Mouse (Mus musculus): ENCODE results near the gene Chst1. TPM values are rescaled to one million over a fixed set of nuclear protein-coding genes. Genes with fewer than 3 reads are reported as not detected.
A peak's percentile ranks its signal among the peaks of the same experiment; 100 is the strongest.

Gene Chst1
- polyA plus RNA-seq (2015; fragmentation: Nextera tagmentation; extraction: Ambion mirVana) = 26.2 and 35.4 TPM in 2 replicates

- peak within 1 kb of the TSS; percentile 77 for H3K9ac ChIP-seq (replicated peaks)
- peak within 1 kb of the TSS; percentile 94 for H3K4me2 ChIP-seq (replicated peaks)
- peak; percentile 82 for ATAC-seq
- H3K27ac ChIP-seq = peak within 1 kb of the TSS; percentile 84
- peaks cover 22% of the 10 kb centered on the region for H3K27me3 ChIP-seq
- H3K9me3 ChIP-seq = no peaks in the 10 kb centered on the region
- under 1% methylated on average over 60 of the region's 82 CpGs for WGBS
- H3K36me3 ChIP-seq = no peaks in the 10 kb centered on the region
- H3K4me1 ChIP-seq (replicated peaks) = peaks cover 54% of the 10 kb centered on the region
- peak within 1 kb of the TSS; percentile 77 for H3K4me3 ChIP-seq (replicated peaks)
These were observed at the start of gene Chst1 for GRCm38 (mm10) chr2:92599487-92600347. Chst1 (plus strand) TSS chr2:92599707.

GRCm38 (mm10) chr2:92550051-92550450 is 49.5 kb upstream of the Chst1 start:
- H3K9me3 ChIP-seq = no peaks in the 10 kb centered on the region

DNA sequence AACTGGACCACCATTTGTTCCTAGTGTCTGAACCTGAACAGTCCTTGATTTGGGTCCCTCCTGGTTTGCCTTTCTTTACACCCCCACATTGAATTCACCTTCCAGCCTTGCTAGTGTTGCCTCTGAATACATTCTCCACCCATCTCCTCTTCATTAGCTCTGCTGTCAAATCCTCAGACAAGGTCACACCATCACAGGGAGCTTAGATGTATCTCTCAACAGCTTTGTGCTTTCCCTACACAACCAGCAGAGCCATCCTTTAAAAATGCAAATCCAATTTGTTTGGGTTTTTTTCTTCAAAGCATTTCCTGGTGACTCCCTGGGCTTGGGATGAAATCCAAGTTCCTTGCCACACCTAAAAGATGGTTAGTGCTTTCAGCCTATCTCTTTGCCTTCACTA is 45.0 kb upstream of the Chst1 start:
- Histone ChIP-seq H3K27me3 (no peaks in the 10 kb centered on the region), H3K27ac (no peak overlapping the region), H3K4me1 (replicated peaks) (no peaks in the 10 kb centered on the region), H3K36me3 (no peaks in the 10 kb centered on the region), H3K9me3 (no peaks in the 10 kb centered on the region), H3K4me3 (replicated peaks) (no peak overlapping the region), H3K4me2 (replicated peaks) (no peak overlapping the region), H3K9ac (replicated peaks) (no peak overlapping the region)
- ATAC-seq = no peak

More at GRCm38 (mm10) chr2:92550051-92550450, 49.5 kb upstream of the Chst1 start:
- Histone ChIP-seq H3K36me3 (no peaks in the 10 kb centered on the region), H3K4me3 (replicated peaks) (no peak overlapping the region), H3K4me2 (replicated peaks) (no peak overlapping the region), H3K4me1 (replicated peaks) (peaks cover 2% of the 10 kb centered on the region), H3K27me3 (no peaks in the 10 kb centered on the region), H3K9ac (replicated peaks) (no peak overlapping the region), H3K27ac (no peak overlapping the region)
- 83% methylated on average over 2 of the region's 2 CpGs for WGBS
- no peak for ATAC-seq

DNA sequence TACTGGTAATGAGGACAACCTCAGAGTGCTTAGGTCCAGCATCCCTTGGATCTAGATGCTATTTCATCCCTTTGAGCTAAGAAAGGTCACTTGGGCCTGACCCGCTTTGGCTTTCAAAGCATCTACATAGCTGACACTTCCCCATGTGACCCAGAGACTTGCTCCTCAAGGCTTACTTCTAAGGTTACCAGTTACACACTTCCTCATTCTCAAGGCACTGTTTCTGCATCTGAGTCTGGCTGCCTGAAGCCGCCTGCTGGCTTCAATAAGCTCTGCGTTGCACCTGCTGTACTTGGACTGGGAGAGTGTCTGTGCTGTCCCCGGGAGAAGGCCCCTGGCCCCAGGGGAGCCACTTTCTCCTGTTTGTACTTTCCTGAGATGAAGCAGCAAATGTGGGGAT is 36.6 kb upstream of the Chst1 start:
- no peak for ATAC-seq
- H3K27me3 ChIP-seq = no peaks in the 10 kb centered on the region
- 76% methylated on average over 4 of the region's 4 CpGs for WGBS

DNA sequence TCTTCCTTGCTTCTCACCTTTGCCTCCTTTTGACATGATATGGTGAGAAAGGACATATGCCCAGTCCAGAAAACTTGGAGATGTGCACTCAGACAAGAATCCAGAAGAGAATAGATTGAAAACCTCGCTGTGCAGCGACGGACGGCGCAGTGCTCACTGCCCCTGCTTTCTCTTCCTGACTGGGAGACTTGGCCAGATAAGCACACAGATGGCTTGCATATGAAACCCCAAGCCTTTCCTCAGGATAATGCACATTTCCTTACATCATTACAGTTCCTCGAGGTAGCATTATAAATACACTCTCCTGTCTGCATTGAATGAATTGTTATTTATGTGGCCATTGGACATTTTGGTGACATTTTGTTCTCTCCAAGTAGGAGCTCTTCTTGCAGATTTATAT is 28.9 kb upstream of the Chst1 start:
- H3K9ac ChIP-seq (replicated peaks) = no peak overlapping the region
- WGBS = 91% methylated on average over 6 of the region's 6 CpGs
- H3K27me3 ChIP-seq = no peaks in the 10 kb centered on the region
- H3K4me2 ChIP-seq (replicated peaks) = no peak overlapping the region
- ATAC-seq = no peak
- H3K27ac ChIP-seq = no peak overlapping the region
- H3K4me1 ChIP-seq (replicated peaks) = no peaks in the 10 kb centered on the region
- H3K9me3 ChIP-seq = peaks cover 5% of the 10 kb centered on the region; the same call in 1 of the 2 replicates
- no peaks in the 10 kb centered on the region for H3K36me3 ChIP-seq
- H3K4me3 ChIP-seq (replicated peaks) = no peak overlapping the region

More for the DNA sequence above, 36.6 kb upstream of the Chst1 start:
- Histone ChIP-seq H3K9ac (replicated peaks) (no peak overlapping the region), H3K36me3 (no peaks in the 10 kb centered on the region), H3K4me1 (replicated peaks) (no peaks in the 10 kb centered on the region), H3K9me3 (peaks cover 16% of the 10 kb centered on the region), H3K4me2 (replicated peaks) (no peak overlapping the region), H3K27ac (no peak overlapping the region), H3K4me3 (replicated peaks) (no peak overlapping the region)

DNA sequence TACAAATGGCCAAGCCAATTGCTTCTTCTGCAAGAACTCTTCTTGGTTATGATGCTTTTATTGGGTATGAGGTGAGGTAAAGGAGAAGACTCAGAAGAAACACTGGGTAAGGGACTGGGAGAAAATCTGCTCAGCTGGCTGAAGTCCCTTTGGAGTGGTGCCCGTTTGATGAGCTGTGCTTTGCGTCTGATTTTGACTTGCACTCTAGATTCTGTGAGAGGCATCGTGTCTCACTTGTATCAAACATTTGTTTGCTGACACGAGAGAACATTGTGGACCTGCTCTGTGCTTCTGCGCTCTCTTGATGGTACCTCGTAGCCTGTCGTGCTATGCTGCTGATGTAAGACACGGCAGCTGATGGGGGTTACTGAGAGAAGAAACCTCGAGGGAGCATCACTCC is 21.7 kb upstream of the Chst1 start:
- no peak overlapping the region for H3K4me2 ChIP-seq (replicated peaks)
- WGBS = 79% methylated on average over 9 of the region's 9 CpGs
- ATAC-seq = no peak
- no peaks in the 10 kb centered on the region for H3K9me3 ChIP-seq
- no peak overlapping the region for H3K9ac ChIP-seq (replicated peaks)
- no peak overlapping the region for H3K27ac ChIP-seq
- H3K27me3 ChIP-seq = no peaks in the 10 kb centered on the region
- H3K4me1 ChIP-seq (replicated peaks) = no peaks in the 10 kb centered on the region
- no peak overlapping the region for H3K4me3 ChIP-seq (replicated peaks)
- H3K36me3 ChIP-seq = no peaks in the 10 kb centered on the region

GRCm38 (mm10) chr2:92581302-92581701 is 18.2 kb upstream of the Chst1 start:
- H3K4me2 ChIP-seq (replicated peaks) = no peak overlapping the region
- WGBS = 84% methylated on average over 7 of the region's 7 CpGs
- no peaks in the 10 kb centered on the region for H3K9me3 ChIP-seq
- no peak overlapping the region for H3K4me3 ChIP-seq (replicated peaks)
- H3K27ac ChIP-seq = no peak overlapping the region
- H3K36me3 ChIP-seq = no peaks in the 10 kb centered on the region
- H3K27me3 ChIP-seq = no peaks in the 10 kb centered on the region
- H3K9ac ChIP-seq (replicated peaks) = no peak overlapping the region
- no peaks in the 10 kb centered on the region for H3K4me1 ChIP-seq (replicated peaks)
- ATAC-seq = no peak

GRCm38 (mm10) chr2:92582596-92582995 is 16.9 kb upstream of the Chst1 start:
- H3K4me3 ChIP-seq (replicated peaks) = no peak overlapping the region
- ATAC-seq = no peak
- no peaks in the 10 kb centered on the region for H3K36me3 ChIP-seq
- no peak overlapping the region for H3K27ac ChIP-seq
- no peaks in the 10 kb centered on the region for H3K4me1 ChIP-seq (replicated peaks)
- 91% methylated on average over 5 of the region's 5 CpGs for WGBS
- H3K4me2 ChIP-seq (replicated peaks) = no peak overlapping the region
- no peaks in the 10 kb centered on the region for H3K9me3 ChIP-seq
- H3K27me3 ChIP-seq = no peaks in the 10 kb centered on the region
- no peak overlapping the region for H3K9ac ChIP-seq (replicated peaks)

GRCm38 (mm10) chr2:92587806-92588205 is 11.7 kb upstream of the Chst1 start:
- WGBS = 86% methylated on average over 2 of the region's 2 CpGs

DNA sequence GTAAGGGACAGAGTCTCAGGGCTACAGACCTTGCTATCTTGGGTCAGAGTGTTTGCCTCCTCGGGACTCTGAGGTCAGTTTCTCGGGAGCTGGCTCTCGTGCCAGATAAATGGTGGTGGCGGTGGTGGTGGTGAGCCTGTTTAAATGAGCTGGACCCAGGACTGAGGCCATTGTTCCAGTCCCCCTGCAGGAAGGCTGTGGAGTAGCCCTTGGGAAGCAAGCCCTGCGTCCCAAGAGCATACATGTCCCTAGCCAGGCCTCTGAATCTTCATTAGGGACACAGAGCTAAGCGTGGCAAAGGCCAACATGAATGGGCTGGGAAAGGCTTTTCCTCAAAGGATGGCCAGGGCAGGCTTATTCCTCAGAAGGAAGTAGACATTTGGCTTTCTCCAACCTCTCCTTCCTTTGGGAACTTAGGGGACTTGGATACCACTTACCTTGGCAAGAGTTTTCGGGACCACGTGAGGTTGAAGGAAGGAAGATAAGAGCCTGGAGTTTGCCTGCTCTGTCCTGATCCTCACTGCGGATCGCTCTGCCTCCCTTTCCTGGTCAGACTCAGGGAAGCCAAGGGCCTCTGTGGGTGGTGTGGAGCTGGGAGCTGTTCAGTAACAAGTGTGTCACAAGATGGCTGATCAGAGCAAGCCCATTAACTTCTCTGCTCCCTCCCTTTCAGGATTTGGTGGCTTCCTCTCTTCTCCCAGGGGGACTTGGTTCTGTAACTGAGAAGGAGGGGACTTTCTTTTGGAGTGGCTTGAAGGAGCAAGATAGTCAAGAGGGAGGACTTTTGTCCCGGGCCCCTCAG is 4.4 kb upstream of the Chst1 start:
- Histone ChIP-seq H3K4me2 (replicated peaks) (no peak overlapping the region), H3K27ac (no peak overlapping the region), H3K36me3 (no peaks in the 10 kb centered on the region), H3K27me3 (peaks cover 11% of the 10 kb centered on the region; the same call in 1 of the 2 replicates), H3K9me3 (no peaks in the 10 kb centered on the region), H3K4me1 (replicated peaks) (peaks cover 8% of the 10 kb centered on the region; the same call in 1 of the 2 replicates), H3K9ac (replicated peaks) (no peak overlapping the region), H3K4me3 (replicated peaks) (no peak overlapping the region)
- WGBS = 61% methylated on average over 11 of the region's 11 CpGs
- ATAC-seq = no peak

More at GRCm38 (mm10) chr2:92587806-92588205, 11.7 kb upstream of the Chst1 start:
- no peak overlapping the region for H3K27ac ChIP-seq
- no peak overlapping the region for H3K9ac ChIP-seq (replicated peaks)
- no peak overlapping the region for H3K4me2 ChIP-seq (replicated peaks)
- H3K4me1 ChIP-seq (replicated peaks) = no peaks in the 10 kb centered on the region
- H3K27me3 ChIP-seq = no peaks in the 10 kb centered on the region
- no peaks in the 10 kb centered on the region for H3K9me3 ChIP-seq
- H3K4me3 ChIP-seq (replicated peaks) = no peak overlapping the region
- H3K36me3 ChIP-seq = no peaks in the 10 kb centered on the region
- no peak for ATAC-seq

DNA sequence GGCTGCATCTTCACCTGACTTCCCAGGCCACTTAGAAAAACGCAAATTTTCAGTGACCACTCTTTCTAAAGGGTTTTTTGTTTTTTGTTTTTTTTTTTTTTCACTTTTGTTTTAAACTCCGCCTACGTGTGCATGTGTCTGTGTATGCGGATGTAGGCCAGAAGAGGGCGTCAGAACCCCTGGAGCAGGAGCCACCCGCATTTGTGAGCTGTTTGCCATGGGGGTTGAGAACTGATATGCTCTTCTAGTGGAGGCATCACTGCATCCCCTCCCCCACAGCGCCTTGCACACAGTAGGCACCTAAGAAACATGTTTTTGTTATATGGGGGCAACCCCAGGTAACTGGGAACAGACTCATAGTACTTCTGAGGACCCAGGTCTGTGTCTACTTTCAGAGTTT is 2.2 kb upstream of the Chst1 start:
- no peak overlapping the region for H3K4me3 ChIP-seq (replicated peaks)
- no peak overlapping the region for H3K4me2 ChIP-seq (replicated peaks)

DNA sequence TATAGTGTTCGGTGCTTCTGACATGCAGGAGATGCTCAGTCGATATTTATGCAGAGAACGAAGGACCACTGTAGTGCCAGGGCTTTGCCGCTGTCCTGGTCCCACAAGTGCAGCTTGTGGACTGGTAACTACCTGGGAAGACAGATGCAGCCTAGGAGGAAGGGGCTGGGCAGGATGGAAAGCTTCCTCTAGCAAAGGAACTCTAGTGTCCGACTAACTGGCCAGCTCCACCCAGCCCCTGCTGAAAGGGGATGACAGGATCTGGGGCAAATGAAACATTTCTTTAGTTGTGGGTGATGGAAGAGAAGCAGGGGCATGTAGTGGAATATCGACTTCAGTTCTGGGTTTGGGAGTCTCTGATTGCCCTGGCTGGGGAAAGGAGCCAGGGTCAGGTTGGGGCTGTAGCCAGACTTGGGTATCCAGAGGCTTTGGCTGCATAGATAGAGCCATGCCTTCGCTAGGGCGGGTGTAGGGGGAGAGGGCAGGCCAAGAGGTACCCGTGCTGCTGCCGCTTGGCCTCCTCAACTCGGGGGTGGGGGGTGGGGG is 493 bp upstream of the Chst1 start:
- peak overlapping the region; percentile 77 for H3K9ac ChIP-seq (replicated peaks)
- peak overlapping the region; percentile 94 for H3K4me2 ChIP-seq (replicated peaks)
- peak overlapping the region; percentile 84 for H3K27ac ChIP-seq
- peak; percentile 64 for ATAC-seq
- WGBS = 31% methylated on average over 10 of the region's 11 CpGs
- no peaks in the 10 kb centered on the region for H3K36me3 ChIP-seq
- peaks cover 47% of the 10 kb centered on the region for H3K4me1 ChIP-seq (replicated peaks)
- peaks cover 22% of the 10 kb centered on the region for H3K27me3 ChIP-seq
- peak overlapping the region; percentile 77 for H3K4me3 ChIP-seq (replicated peaks)
- no peaks in the 10 kb centered on the region for H3K9me3 ChIP-seq

More for the DNA sequence above, 2.2 kb upstream of the Chst1 start:
- Histone ChIP-seq H3K4me1 (replicated peaks) (peaks cover 30% of the 10 kb centered on the region), H3K36me3 (no peaks in the 10 kb centered on the region), H3K9me3 (no peaks in the 10 kb centered on the region), H3K27ac (no peak overlapping the region), H3K27me3 (peaks cover 22% of the 10 kb centered on the region), H3K9ac (replicated peaks) (no peak overlapping the region)
- 10% methylated on average over 7 of the region's 7 CpGs for WGBS
- ATAC-seq = no peak
